Mouse (Mus musculus) lung, postnatal 0 days (tissue): ENCODE measurements around the gene Micu1. TPM values are rescaled to one million over a fixed set of nuclear protein-coding genes. Genes with fewer than 3 reads are reported as not detected.

Experiments used
- ATAC-seq: fragments of 200-750 bp; cut with Nextera tagmentation; 2 replicates; pipeline ENCODE4 v1.8.0; 2017; ENCODE audit warnings: moderate library complexity
- DNase-seq: peaks from one replicate; pipeline ENCODE4 v3.0.0-alpha.2; 2016; ENCODE audit warnings: low spot score
- H3K27ac ChIP-seq: fragments of 300-500 bp; sonication (generic); 2 replicates; pipeline ENCODE4 v1.5.1; 2014; ENCODE audit warnings: antibody characterized with exemption, mild to moderate bottlenecking, low read length, mixed read lengths
- H3K27me3 ChIP-seq: fragments of 300-500 bp; sonication (generic); replicated peaks from 2 replicates; pipeline ENCODE4 v1.6.1; 2014; ENCODE audit warnings: low read length, mixed read lengths; ENCODE audit not compliant: insufficient read depth
- H3K36me3 ChIP-seq: fragments of 300-500 bp; sonication (generic); 2 replicates; pipeline ENCODE4 v1.6.1; 2014; ENCODE audit warnings: low read length, mixed read lengths; ENCODE audit not compliant: insufficient read depth
- H3K4me1 ChIP-seq: fragments of 300-500 bp; sonication (generic); 2 replicates; pipeline ENCODE4 v1.6.1; 2014; ENCODE audit warnings: antibody characterized with exemption, low read depth, low read length, mixed read lengths; ENCODE audit not compliant: insufficient read depth
- H3K4me2 ChIP-seq: fragments of 300-500 bp; sonication (generic); replicated peaks from 2 replicates; pipeline ENCODE4 v1.6.1; 2014; ENCODE audit warnings: low read depth, mild to moderate bottlenecking, low read length, moderate library complexity, mixed read lengths
- H3K4me3 ChIP-seq: fragments of 300-500 bp; sonication (generic); 2 replicates; pipeline ENCODE4 v1.5.1; 2014; ENCODE audit warnings: low read depth, low read length
- H3K9ac ChIP-seq: fragments of 300-500 bp; sonication (generic); replicated peaks from 2 replicates; pipeline ENCODE4 v1.6.1; 2014; ENCODE audit warnings: low read depth, mild to moderate bottlenecking
- H3K9me3 ChIP-seq: fragments of 300-500 bp; sonication (generic); 2 replicates; pipeline ENCODE4 v1.6.1; 2016; ENCODE audit warnings: low read length, mixed read lengths
- CTCF ChIP-seq: IDR thresholded peaks from 2 replicates; pipeline ENCODE4 v1.5.1; 2016; ENCODE audit warnings: antibody characterized with exemption, mild to moderate bottlenecking
- EP300 ChIP-seq: IDR thresholded peaks from 2 replicates; pipeline ENCODE4 v1.6.1; 2016; ENCODE audit warnings: antibody characterized with exemption, mild to moderate bottlenecking, control low read depth
- WGBS: fragments of 180-500 bp; shearing (Covaris S2); extraction: QIAGEN DNeasy Blood & Tissue Kit; methylation state at CpG from one replicate; pipeline ENCODE4 v1.1.7; 2014; 5-methylcytosine and 5-hydroxymethylcytosine counted together
- polyA plus RNA-seq: library from polyadenylated mRNA; unstranded; fragments of >200 nt; fragmentation: Nextera tagmentation; extraction: Ambion mirVana; gene quantifications from 2 replicates; pipeline ENCODE4 v1.2.1, GENCODE M21; 2015

Micu1 gene
- polyA plus RNA-seq, 1 experiment from 2014 or later: 57.0 TPM

DNA sequence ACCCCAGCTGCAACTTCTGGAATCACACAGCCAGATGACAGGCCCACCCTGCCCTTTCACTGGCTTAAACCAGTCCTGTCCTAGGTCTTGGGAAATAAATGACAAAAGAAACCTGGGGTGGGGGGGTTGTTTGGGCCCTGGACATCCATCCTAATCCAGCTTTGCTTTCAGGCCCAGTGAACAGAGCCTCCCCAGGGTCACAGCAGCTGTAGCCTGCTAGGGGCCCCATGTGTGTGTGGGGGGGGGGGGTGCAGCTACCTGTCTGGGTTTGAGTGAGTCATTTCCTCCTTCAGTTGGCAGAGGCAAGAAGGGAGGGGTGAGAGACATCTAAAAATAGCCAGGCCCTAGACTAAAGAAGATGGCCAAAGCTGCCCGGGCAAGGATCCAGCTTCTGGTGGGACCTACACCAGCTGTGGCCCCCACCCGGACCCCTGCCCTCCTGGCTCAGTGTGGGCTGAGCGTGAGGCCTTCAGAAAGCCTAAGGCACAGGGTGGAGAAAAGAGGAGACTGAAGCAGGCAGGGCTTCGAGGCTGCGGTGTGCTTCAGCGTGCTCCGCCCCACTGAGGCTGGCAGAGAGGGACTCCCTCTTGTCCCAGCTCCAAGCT is 205.5 kb downstream of the Micu1 start:
- Histone ChIP-seq H3K36me3 (no peaks in the 10 kb centered on the region), H3K9me3 (no peaks in the 10 kb centered on the region), H3K27me3 (no peaks in the 10 kb centered on the region), H3K4me1 (peaks cover 24% of the 10 kb centered on the region; the same call in 1 of the 2 replicates), H3K9ac (no peak overlapping the region; the same call in 1 of the 2 replicates), H3K27ac (peak overlapping the region; percentile 75), H3K4me3 (no peak overlapping the region), H3K4me2 (peak overlapping the region; percentile 29; the same call in 1 of the 2 replicates)
- 10% methylated on average over 7 of the region's 7 CpGs for WGBS
- ATAC-seq (peak; percentile 72), DNase-seq (peak; percentile 93)
- TF ChIP-seq CTCF (no peak), EP300 (peak; percentile 78)

DNA sequence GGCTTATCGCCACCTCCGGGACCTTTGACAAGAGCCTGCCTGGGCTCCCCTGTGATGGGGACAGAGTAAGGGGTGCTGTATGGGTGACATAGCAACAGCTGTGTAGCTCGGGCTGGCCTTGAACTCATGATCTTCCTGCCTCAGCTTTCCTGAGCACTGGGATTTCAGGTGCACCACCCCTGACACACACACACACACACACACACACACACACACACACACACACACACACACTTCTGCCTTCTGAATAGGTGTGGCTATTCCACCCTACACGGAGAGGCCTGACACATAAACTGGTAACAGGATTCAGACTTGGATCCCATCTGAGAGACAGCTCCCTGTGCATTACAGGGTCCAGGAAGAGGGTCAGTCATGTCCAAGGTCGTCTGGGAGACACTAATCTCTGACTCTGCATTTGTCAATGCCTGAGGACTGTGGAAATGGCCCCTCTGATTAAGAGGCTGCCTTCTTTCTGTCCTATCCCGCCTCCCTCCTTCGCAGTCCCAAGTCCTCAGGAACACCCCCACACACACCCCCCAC is 206.6 kb downstream of the Micu1 start:
- peaks cover 24% of the 10 kb centered on the region; the same call in 1 of the 2 replicates for H3K4me1 ChIP-seq
- TF ChIP-seq CTCF: no peak
- no peak for TF ChIP-seq EP300
- H3K27ac ChIP-seq: peak overlapping the region; percentile 75
- H3K9me3 ChIP-seq: no peaks in the 10 kb centered on the region
- no peak overlapping the region for H3K9ac ChIP-seq
- ATAC-seq (0 out of 2 replicates have a peak, but pooled peaks have one; percentile 0), DNase-seq (no peak)
- WGBS: 40% methylated on average over 7 of the region's 7 CpGs
- H3K36me3 ChIP-seq: no peaks in the 10 kb centered on the region
- no peak overlapping the region for H3K4me3 ChIP-seq
- 0 out of 2 replicates have a peak overlapping the region, but pooled peaks have one; percentile 25 for H3K4me2 ChIP-seq
- no peaks in the 10 kb centered on the region for H3K27me3 ChIP-seq

DNA sequence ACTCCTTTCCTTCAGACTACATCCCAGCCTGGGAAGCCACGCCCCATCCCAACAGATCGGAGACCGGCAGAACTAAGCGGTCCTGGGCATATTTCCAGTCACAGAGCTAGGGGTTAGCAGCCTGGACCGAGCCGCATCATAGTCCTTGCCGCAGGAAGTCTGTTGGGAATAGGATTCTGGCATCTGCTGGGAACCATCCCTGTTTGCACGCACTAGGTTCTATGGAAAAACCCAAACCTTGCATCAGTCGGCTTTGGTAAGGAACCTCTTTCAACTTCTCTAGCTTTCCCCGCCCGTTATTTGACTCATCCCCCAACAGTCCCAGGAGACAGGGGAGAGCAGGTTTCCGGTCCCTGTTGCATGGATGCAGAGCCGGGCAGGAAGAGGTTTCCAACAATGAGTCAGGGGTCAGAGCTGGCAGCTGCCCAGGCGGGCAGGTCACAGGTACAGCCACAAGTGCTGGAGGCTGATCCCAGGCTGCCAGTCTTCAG is 207.1 kb downstream of the Micu1 start:
- Histone ChIP-seq H3K27me3 (no peaks in the 10 kb centered on the region), H3K27ac (peak overlapping the region; percentile 75), H3K9ac (no peak overlapping the region), H3K36me3 (no peaks in the 10 kb centered on the region), H3K4me2 (0 out of 2 replicates have a peak overlapping the region, but pooled peaks have one; percentile 25), H3K4me3 (no peak overlapping the region), H3K4me1 (peaks cover 24% of the 10 kb centered on the region; the same call in 1 of the 2 replicates), H3K9me3 (no peaks in the 10 kb centered on the region)
- TF ChIP-seq EP300 (peak; percentile 41; the same call in 1 of the 2 replicates), CTCF (no peak)
- DNase-seq (peak; percentile 87), ATAC-seq (peak; percentile 51)
- WGBS: 4% methylated on average over 14 of the region's 14 CpGs

DNA sequence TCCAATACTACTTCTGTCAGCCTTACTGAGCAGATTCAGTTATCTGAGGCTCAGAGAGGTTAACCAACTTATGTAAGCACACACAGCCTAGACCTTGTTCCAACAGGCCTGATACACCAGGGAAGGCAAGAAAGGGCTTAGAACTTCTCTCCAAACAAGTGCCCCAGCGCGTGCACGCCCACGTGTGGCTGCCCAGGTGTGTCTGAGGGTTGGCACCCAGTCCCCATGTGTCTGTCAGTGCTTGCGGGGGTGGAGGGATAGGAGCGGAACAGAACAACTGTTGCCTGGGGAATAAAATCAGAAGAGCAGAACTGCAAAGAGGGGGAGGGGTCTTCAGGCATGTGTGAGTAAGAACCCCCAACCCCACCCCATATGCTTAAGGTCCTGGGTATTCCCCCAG is 208.8 kb downstream of the Micu1 start:
- Histone ChIP-seq H3K36me3 (no peaks in the 10 kb centered on the region), H3K9me3 (no peaks in the 10 kb centered on the region), H3K27ac (0 out of 2 replicates have a peak overlapping the region, but pooled peaks have one; percentile 9), H3K27me3 (no peaks in the 10 kb centered on the region), H3K4me2 (0 out of 2 replicates have a peak overlapping the region, but pooled peaks have one; percentile 17), H3K4me3 (no peak overlapping the region), H3K4me1 (peaks cover 30% of the 10 kb centered on the region; the same call in 1 of the 2 replicates), H3K9ac (no peak overlapping the region)
- no peak for DNase-seq
- TF ChIP-seq EP300: no peak
- no peak for TF ChIP-seq CTCF
- no peak for ATAC-seq
- WGBS: 35% methylated on average over 6 of the region's 6 CpGs

DNA sequence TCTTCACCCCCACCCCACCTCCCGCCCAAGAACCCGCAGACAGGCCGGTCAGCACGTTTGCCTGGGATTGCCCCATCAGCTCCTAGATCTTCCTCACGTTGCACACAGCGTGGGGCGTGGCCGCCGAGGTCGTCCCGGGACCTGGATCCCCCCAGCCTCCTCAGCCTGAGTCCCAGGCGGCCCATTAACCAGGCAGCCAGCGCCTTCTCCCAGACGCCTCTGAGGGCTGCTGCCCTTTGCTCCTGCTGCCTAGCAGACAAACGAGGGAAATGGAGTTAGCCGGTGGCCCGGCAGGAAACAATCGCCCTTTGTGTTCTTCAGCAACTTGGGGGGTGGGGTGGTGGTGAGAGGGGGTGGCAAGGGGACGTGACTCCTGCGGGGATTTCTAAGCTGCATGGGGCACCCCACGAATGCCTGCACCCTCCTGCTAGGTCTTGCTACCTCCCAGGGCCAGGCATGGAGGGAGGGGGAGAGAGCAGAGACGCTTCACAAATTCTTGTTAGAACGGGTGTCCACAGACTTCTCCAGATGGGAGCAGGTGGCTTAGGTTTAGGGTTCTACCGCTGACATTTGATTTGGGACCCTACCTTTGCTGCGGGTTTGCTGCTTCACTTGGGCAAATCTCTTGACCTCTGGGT is 209.4 kb downstream of the Micu1 start:
- Histone ChIP-seq H3K4me2 (0 out of 2 replicates have a peak overlapping the region, but pooled peaks have one; percentile 17), H3K36me3 (no peaks in the 10 kb centered on the region), H3K27me3 (no peaks in the 10 kb centered on the region), H3K4me3 (no peak overlapping the region), H3K9ac (no peak overlapping the region), H3K9me3 (no peaks in the 10 kb centered on the region), H3K27ac (no peak overlapping the region; the same call in 1 of the 2 replicates), H3K4me1 (peaks cover 32% of the 10 kb centered on the region; the same call in 1 of the 2 replicates)
- TF ChIP-seq EP300 (no peak), CTCF (no peak)
- ATAC-seq: peak; percentile 5; the same call in 1 of the 2 replicates
- WGBS: 7% methylated on average over 23 of the region's 25 CpGs
- DNase-seq: peak; percentile 53

Other genes starting within 250 kb of the Micu1 start
- gene Gm10322, start 86.4 kb upstream of the Micu1 start, polyA plus RNA-seq: not detected in 2 replicates
- 33.5 and 34.5 TPM in 2 replicates for gene Mcu, start 85.8 kb upstream of the Micu1 start, polyA plus RNA-seq
- 19.8 and 24.4 TPM in 2 replicates for gene Dnajb12, start 177.1 kb downstream of the Micu1 start, polyA plus RNA-seq
- gene Ddit4, start 249.4 kb downstream of the Micu1 start, polyA plus RNA-seq: 21.2 and 28.1 TPM in 2 replicates